Mouse (Mus musculus) kidney, adult 11 months (tissue): ENCODE results near the gene Sumo1.

Experiments used
- DNase-seq: peaks from one replicate; pipeline ENCODE4 v3.0.0; 2022

The Sumo1 gene

DNA sequence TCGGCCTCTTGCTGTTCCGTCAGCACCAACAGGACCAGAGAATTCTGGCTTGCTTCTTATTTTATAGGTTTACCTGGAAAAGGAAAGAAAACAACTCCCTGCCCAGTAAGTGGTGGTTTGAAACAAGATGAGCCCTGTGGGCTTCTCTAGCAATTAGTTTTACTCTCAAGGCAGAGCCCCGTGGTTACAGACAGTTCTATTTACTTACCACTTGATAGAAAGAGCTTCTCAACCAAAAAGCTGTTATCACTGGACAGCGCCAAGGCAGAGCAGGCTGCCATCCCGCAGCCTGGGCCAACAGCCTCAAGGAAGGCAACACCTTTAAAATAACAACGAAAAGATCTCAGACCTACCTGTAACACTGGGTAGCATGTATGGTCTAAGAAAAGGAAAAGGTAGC is 128.4 kb downstream of the Sumo1 start:
- no peak for DNase-seq

GRCm38 (mm10) chr1:59541271-59542020 is 129.2 kb downstream of the Sumo1 start:
- DNase-seq = no peak

DNA sequence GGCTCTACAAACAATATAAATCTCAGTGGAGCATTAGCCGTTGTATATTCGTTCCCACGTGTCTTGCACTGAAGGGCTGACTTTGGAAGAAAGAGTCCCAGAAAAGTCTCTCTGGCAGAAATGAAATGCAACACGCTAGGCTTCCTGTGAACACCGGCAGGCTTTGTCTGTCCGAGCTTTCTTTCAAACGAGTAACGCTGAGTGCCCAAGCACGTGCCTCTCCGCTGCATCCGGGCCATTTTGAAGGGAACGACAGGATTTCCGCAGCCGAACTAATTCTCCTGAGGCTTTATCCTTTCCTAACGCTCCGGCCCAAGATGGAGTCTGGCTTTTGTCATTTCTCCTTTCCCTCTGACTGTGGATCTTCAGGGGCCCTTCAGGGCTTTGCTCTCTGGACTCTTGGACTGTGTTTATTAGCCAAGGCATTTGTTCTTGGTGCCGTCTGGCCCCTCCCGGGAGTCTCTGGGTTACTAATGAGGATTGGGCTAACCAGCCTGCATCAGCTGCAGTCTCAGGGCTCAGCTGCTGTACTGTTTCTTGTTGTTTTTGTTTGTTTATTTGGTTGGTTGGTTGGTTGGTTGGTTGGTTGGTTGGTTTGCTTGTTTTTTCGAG is 130.0 kb downstream of the Sumo1 start:
- no peak for DNase-seq

- no peak for DNase-seq
Observed at GRCm38 (mm10) chr1:59538381-59538780, 132.3 kb downstream of the Sumo1 start.
